Mouse (Mus musculus): ENCODE results near the gene Slc25a18.

DNA sequence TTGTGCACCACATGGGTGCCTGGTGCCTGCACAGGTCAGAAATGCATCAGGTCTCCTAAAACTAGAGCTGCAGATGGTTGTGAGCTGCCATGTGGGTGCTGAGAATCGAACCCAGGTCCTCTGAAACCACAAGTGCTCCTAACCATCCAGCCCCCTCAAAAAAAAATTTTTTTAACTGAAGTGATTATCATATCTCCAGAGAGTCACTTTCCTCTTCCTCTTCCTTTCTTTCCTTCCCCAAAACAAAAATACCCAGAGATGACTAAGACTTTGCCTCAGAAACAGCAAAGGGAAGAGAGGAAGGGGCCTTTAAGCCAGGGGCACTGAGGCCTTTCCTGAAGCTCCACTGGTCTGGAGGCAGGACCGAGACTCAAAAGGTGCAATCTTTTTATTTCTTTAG lies 9.6 kb downstream of the Slc25a18 start:
- no peak for TF ChIP-seq CTCF (IDR thresholded peaks at IDR 0.05; ENCODE audit: low read depth, low read length)
- no peak for TF ChIP-seq EP300 (IDR thresholded peaks at IDR 0.05; ENCODE audit: insufficient read depth, low read depth, low read length)
- no peak for TF ChIP-seq POLR2A (IDR thresholded peaks at IDR 0.05; ENCODE audit: insufficient read depth, low read length)

Data from ES-Bruce4 (cell line).